Mouse (Mus musculus): ENCODE results near the gene Prss48.

DNA sequence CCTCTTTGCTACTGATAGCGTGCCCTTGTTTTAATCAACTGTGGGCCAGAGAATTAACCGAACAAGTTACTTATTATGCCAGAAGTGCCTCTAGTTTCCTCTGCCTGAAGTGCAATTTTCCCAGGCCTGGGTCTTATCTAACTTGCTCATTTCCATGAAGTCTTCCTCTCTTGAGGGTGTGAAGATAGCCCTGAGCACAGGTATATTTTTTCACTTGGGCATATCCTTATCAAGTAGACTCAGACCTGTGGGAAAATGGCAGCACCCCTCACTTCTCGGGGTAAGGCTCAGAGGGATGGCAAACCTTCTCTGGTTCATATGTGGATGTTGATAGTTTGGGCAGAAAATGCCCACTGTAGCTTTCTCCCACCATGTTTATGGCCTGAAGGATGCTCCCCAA lies 1.0 kb downstream of the Prss48 start:
- TF ChIP-seq SMC3 (IDR thresholded peaks at IDR 0.05; ENCODE audit: low read depth, low read length) (no peak), POLR2A (IDR thresholded peaks at IDR 0.05; ENCODE audit: low read depth, low read length) (no peak), ZMIZ1 (IDR thresholded peaks at IDR 0.05; ENCODE audit: low read depth, low read length) (no peak), RAD21 (IDR thresholded peaks at IDR 0.05; ENCODE audit: low read depth, low read length) (no peak)
